Mouse (Mus musculus): Measurements from ENCODE around the gene Cfap69. TPM values are rescaled to one million over a fixed set of nuclear protein-coding genes. Genes with fewer than 3 reads are reported as not detected.
A peak's percentile ranks its signal among the peaks of the same experiment; 100 is the strongest.
"Not testable (repeated sequence)": the region's sequence is repeated elsewhere in the genome, so short reads cannot be mapped to it uniquely, and the experiment has no call there.

Cfap69 gene
- total RNA-seq (2021): 10 to 100 TPM; 13.8 to 19.6 TPM

- DNase-seq (ENCODE audit: extremely low spot score in 1 of 2, low spot score in 1 of 2): peak; percentile 79 to 86
These were observed at the start of gene Cfap69 for GRCm38 (mm10) chr5:5663655-5664370. Cfap69 (minus strand) TSS chr5:5664239.

- DNase-seq (ENCODE audit: extremely low spot score in 1 of 2, low spot score in 1 of 2): no peak
These were observed 47.0 kb upstream of the Cfap69 start for GRCm38 (mm10) chr5:5711032-5711431.

- DNase-seq (ENCODE audit: extremely low spot score in 1 of 2, low spot score in 1 of 2): no peak
These were observed 43.6 kb upstream of the Cfap69 start for GRCm38 (mm10) chr5:5707341-5708278.

- DNase-seq (ENCODE audit: extremely low spot score in 1 of 2, low spot score in 1 of 2): no peak
These were observed 41.0 kb upstream of the Cfap69 start for GRCm38 (mm10) chr5:5705019-5705418.

GRCm38 (mm10) chr5:5700386-5700785 is 36.3 kb upstream of the Cfap69 start:
- DNase-seq (ENCODE audit: extremely low spot score in 1 of 2, low spot score in 1 of 2): no peak

- no peak for DNase-seq (ENCODE audit: extremely low spot score in 1 of 2, low spot score in 1 of 2)
These were observed 34.8 kb upstream of the Cfap69 start for GRCm38 (mm10) chr5:5698830-5699229.

- DNase-seq (ENCODE audit: extremely low spot score in 1 of 2, low spot score in 1 of 2): no peak
These were observed 31.4 kb upstream of the Cfap69 start for GRCm38 (mm10) chr5:5695401-5695942.

- peak; percentile 21 to 25 for DNase-seq (ENCODE audit: extremely low spot score in 1 of 2, low spot score in 1 of 2)
These were observed 30.1 kb upstream of the Cfap69 start, which contains the start of gene Steap2 for GRCm38 (mm10) chr5:5693956-5694653. Steap2 (minus strand) TSS chr5:5694578.

GRCm38 (mm10) chr5:5693541-5693955 is 29.5 kb upstream of the Cfap69 start:
- peak in 1 of 2 experiments; percentile 2 for DNase-seq (ENCODE audit: extremely low spot score in 1 of 2, low spot score in 1 of 2)

GRCm38 (mm10) chr5:5692167-5692738 is 28.2 kb upstream of the Cfap69 start:
- no peak for DNase-seq (ENCODE audit: extremely low spot score in 1 of 2, low spot score in 1 of 2)

GRCm38 (mm10) chr5:5688945-5689540 is 25.0 kb upstream of the Cfap69 start:
- no peak for DNase-seq (ENCODE audit: extremely low spot score in 1 of 2, low spot score in 1 of 2)

GRCm38 (mm10) chr5:5688228-5688627 is 24.2 kb upstream of the Cfap69 start:
- DNase-seq (ENCODE audit: extremely low spot score in 1 of 2, low spot score in 1 of 2): no peak

GRCm38 (mm10) chr5:5686973-5687372 is 22.9 kb upstream of the Cfap69 start:
- DNase-seq (ENCODE audit: extremely low spot score in 1 of 2, low spot score in 1 of 2): no peak

GRCm38 (mm10) chr5:5684946-5685345 is 20.9 kb upstream of the Cfap69 start:
- not testable (repeated sequence) for DNase-seq (ENCODE audit: extremely low spot score in 1 of 2, low spot score in 1 of 2)

GRCm38 (mm10) chr5:5683292-5683691 is 19.3 kb upstream of the Cfap69 start:
- no peak for DNase-seq (ENCODE audit: extremely low spot score in 1 of 2, low spot score in 1 of 2)

- DNase-seq (ENCODE audit: extremely low spot score in 1 of 2, low spot score in 1 of 2): no peak
These were observed 15.4 kb upstream of the Cfap69 start for GRCm38 (mm10) chr5:5679459-5679858.

GRCm38 (mm10) chr5:5676082-5676481 is 12.0 kb upstream of the Cfap69 start:
- DNase-seq (ENCODE audit: extremely low spot score in 1 of 2, low spot score in 1 of 2): no peak

- no peak for DNase-seq (ENCODE audit: extremely low spot score in 1 of 2, low spot score in 1 of 2)
These were observed 4.9 kb upstream of the Cfap69 start for GRCm38 (mm10) chr5:5668920-5669319.

GRCm38 (mm10) chr5:5664371-5664926 is 410 bp upstream of the Cfap69 start:
- DNase-seq (ENCODE audit: extremely low spot score in 1 of 2, low spot score in 1 of 2): no peak

All from layer of hippocampus, postnatal 25 days (tissue).